Mouse (Mus musculus) bone marrow, adult 2 months (tissue): Measurements from ENCODE around the gene Micu1. TPM values are rescaled to one million over a fixed set of nuclear protein-coding genes. Genes with fewer than 3 reads are reported as not detected.
A peak's percentile ranks its signal among the peaks of the same experiment; 100 is the strongest.

Source experiments
- H3K27ac ChIP-seq: fragments of 200-500 bp; 2 replicates; pipeline ENCODE4 v1.5.1; 2012; ENCODE audit warnings: low read depth, mild to moderate bottlenecking, control low read depth, inconsistent platforms, low read length; ENCODE audit not compliant: control insufficient read depth, poor library complexity, insufficient read depth
- H3K4me1 ChIP-seq: fragments of 200-500 bp; 2 replicates; pipeline ENCODE4 v1.6.1; 2011; ENCODE audit warnings: low read length; ENCODE audit not compliant: control insufficient read depth, insufficient read depth
- H3K4me3 ChIP-seq: fragments of 200-500 bp; replicated peaks from 2 replicates; pipeline ENCODE3; 2011; ENCODE audit warnings: mild to moderate bottlenecking, low read depth, low read length, control low read depth; ENCODE audit not compliant: control insufficient read depth
- CTCF ChIP-seq: fragments of 200-500 bp; IDR thresholded peaks from 2 replicates; pipeline ENCODE4 v1.5.1; 2011; ENCODE audit warnings: low read length, control low read depth; ENCODE audit not compliant: control insufficient read depth, insufficient read depth
- POLR2A ChIP-seq: fragments of 200-500 bp; IDR thresholded peaks from 2 replicates; pipeline ENCODE4 v1.6.1; 2011; ENCODE audit warnings: low read depth, mild to moderate bottlenecking, control low read depth, low read length, borderline replicate concordance; ENCODE audit not compliant: control insufficient read depth
- WGBS: fragments of 180-500 bp; shearing (Covaris S2); methylation state at CpG from one replicate; pipeline ENCODE4 v1.1.7; 2018; 5-methylcytosine and 5-hydroxymethylcytosine counted together
- polyA plus RNA-seq: library from polyadenylated mRNA; stranded (reverse); fragments of >200 nt; gene quantifications from 2 replicates; pipeline ENCODE4 v1.2.4, GENCODE M21; 2011; ENCODE audit warnings: low replicate concordance; ENCODE audit not compliant: missing spikeins, insufficient read depth, insufficient read length

Micu1 gene
- polyA plus RNA-seq, 1 experiment, result 29.0 TPM

- H3K4me1 ChIP-seq, result no peaks in the 10 kb centered on the region; the same call in 1 of the 2 replicates
- H3K4me3 ChIP-seq, result no peak overlapping the region
- no peak overlapping the region for H3K27ac ChIP-seq
- WGBS, result 92% methylated on average over 2 of the region's 2 CpGs
- TF ChIP-seq CTCF (no peak), POLR2A (no peak)
These were observed 15.2 kb upstream of the Micu1 start for GRCm38 (mm10) chr10:59687126-59687525.

- TF ChIP-seq CTCF (no peak), POLR2A (no peak)
- Histone ChIP-seq H3K4me3 (no peak overlapping the region), H3K4me1 (peaks cover 1% of the 10 kb centered on the region; the same call in 1 of the 2 replicates), H3K27ac (no peak overlapping the region)
- 86% methylated on average over 6 of the region's 6 CpGs for WGBS
These were observed 12.4 kb upstream of the Micu1 start for GRCm38 (mm10) chr10:59689836-59690235.

GRCm38 (mm10) chr10:59692441-59692840 is 9.8 kb upstream of the Micu1 start:
- 6% methylated on average over 6 of the region's 6 CpGs for WGBS
- TF ChIP-seq POLR2A, result no peak
- no peak for TF ChIP-seq CTCF
- Histone ChIP-seq H3K27ac (no peak overlapping the region), H3K4me1 (peaks cover 1% of the 10 kb centered on the region; the same call in 1 of the 2 replicates), H3K4me3 (no peak overlapping the region)

GRCm38 (mm10) chr10:59694104-59694503 is 8.2 kb upstream of the Micu1 start:
- Histone ChIP-seq H3K4me1 (peaks cover 1% of the 10 kb centered on the region; the same call in 1 of the 2 replicates), H3K4me3 (no peak overlapping the region), H3K27ac (no peak overlapping the region)
- 27% methylated on average over 2 of the region's 2 CpGs for WGBS
- no peak for TF ChIP-seq CTCF
- TF ChIP-seq POLR2A, result no peak

- 76% methylated on average over 5 of the region's 5 CpGs for WGBS
- TF ChIP-seq POLR2A, result no peak
- no peak for TF ChIP-seq CTCF
- Histone ChIP-seq H3K27ac (no peak overlapping the region), H3K4me1 (no peaks in the 10 kb centered on the region; the same call in 1 of the 2 replicates), H3K4me3 (no peak overlapping the region)
These were observed 2.8 kb upstream of the Micu1 start for GRCm38 (mm10) chr10:59699516-59699915.

GRCm38 (mm10) chr10:59701805-59702204 is 472 bp upstream of the Micu1 start:
- 40% methylated on average over 5 of the region's 5 CpGs for WGBS
- TF ChIP-seq CTCF (no peak), POLR2A (no peak)
- Histone ChIP-seq H3K27ac (no peak overlapping the region), H3K4me3 (peak overlapping the region; percentile 81), H3K4me1 (peaks cover 2% of the 10 kb centered on the region)

- no peak for TF ChIP-seq POLR2A
- TF ChIP-seq CTCF, result no peak
- Histone ChIP-seq H3K27ac (no peak overlapping the region; the same call in 1 of the 2 replicates), H3K4me3 (peak overlapping the region; percentile 81), H3K4me1 (peaks cover 2% of the 10 kb centered on the region)
- WGBS, result 18% methylated on average over 15 of the region's 15 CpGs
These were observed 933 bp downstream of the Micu1 start for GRCm38 (mm10) chr10:59703060-59703760.

GRCm38 (mm10) chr10:59706991-59707546 is 4.8 kb downstream of the Micu1 start:
- WGBS, result 47% methylated on average over 6 of the region's 6 CpGs
- H3K27ac ChIP-seq, result no peak overlapping the region
- no peak overlapping the region for H3K4me3 ChIP-seq
- TF ChIP-seq CTCF (no peak), POLR2A (no peak)
- peaks cover 2% of the 10 kb centered on the region for H3K4me1 ChIP-seq

- Histone ChIP-seq H3K4me3 (no peak overlapping the region), H3K27ac (no peak overlapping the region), H3K4me1 (peaks cover 2% of the 10 kb centered on the region)
- no peak for TF ChIP-seq POLR2A
- no peak for TF ChIP-seq CTCF
- 63% methylated on average over 2 of the region's 2 CpGs for WGBS
These were observed 5.3 kb downstream of the Micu1 start for GRCm38 (mm10) chr10:59707595-59707994.
